Mouse (Mus musculus): Measurements from ENCODE around the gene Kif23. TPM values are rescaled to one million over a fixed set of nuclear protein-coding genes. Genes with fewer than 3 reads are reported as not detected.

Gene Kif23
- total RNA-seq, 2 experiments from 2014 or later: 21.5 to 38.3 TPM

DNA sequence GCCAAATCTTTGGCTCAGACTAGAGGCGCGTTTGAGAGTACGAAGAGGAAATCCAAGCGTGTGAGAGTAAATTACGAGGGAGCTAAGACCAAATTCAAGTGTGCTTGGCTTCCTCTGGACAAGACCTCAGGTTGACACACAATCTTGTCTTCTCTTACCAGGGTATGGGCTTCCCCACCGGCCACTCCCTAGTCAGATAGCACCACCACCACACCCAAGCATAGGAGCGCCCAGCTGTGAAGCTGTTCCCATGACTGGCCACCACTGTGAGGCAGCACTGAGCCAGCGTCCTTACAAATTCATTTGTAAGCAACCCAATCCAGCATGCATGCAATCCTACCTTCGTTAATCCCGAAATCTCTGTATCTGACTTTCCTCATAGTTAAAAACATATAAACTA, 39.7 kb downstream of the Kif23 start:
- DNase-seq: peak; percentile 57

DNA sequence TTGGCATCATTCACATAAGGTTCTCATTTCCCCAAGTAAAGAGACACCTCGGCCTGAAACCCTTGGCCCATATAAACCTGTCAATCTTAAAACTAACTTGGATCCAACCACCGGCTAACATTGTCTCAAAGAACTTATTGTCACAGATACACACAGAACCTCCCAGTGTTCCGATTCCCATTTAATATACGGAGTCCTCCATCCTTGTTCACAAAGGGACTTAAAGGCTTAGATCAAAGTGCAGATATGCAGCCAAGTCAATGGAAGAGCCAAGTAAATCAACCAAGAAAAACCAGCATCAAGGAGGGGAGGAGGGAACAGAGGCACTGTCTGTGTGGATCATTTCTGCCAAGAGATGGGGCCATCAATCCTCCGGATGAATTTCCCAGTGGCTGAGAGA, 41.0 kb downstream of the Kif23 start:
- no peak for DNase-seq

DNA sequence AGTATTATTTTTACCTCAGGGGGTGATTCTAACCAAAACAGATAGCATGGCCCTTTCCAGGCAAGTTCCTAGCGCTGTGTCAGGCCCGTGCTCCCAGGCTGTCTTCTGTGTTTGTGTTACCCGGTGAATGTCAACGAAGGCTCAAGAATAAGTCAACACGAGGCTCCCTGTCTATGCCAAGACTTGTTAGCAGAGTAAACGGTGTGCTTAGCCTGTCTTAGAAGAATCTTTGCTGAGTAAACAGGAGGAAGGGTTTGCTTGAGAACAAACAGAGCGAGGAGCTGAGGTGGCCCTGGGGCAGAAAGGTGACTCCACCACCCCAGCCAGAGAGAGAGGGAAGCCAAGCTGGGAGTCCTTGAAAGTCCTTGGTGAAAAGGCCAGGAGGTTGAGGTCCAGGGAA, 42.4 kb downstream of the Kif23 start:
- DNase-seq: no peak

DNA sequence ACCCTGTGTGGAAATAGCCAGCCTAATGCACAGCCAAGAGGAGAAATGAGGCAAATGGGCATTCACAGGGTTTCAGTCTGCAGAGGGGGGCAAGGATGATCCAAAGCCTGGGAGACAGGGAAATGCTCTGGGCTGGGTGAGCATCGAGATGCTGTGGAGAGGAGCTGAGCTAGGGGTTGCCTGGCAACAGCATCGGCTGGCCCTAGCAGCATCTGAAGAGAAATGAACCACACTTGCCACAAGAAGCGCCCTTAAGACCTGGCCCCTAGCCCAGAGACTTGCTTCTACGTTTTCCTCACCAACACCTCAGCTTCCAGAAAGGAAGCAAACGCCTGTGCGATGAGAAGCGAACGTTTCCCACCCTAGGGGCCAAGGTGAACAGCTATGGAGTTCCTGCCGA, 44.1 kb downstream of the Kif23 start:
- no peak for DNase-seq

DNA sequence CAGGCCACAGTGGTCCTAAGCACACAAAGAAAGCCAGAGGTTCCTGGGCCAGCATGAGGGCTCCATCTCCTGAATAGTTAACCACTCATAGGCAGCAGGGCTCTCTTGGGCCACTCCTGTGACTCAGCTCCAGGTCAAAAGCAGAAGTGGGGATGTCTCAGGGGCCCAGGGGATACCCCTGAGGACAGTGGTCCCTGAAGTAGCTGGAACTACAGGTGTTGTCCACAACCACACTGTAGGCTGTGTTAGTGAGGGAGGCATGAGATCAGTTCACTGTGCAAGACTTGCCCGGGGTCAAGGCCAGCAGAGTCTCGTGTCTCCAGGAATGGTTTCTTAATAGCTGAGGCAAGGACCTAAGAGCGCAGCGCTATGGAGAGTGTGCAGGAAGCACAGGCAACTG, 45.0 kb downstream of the Kif23 start:
- no peak for DNase-seq

DNA sequence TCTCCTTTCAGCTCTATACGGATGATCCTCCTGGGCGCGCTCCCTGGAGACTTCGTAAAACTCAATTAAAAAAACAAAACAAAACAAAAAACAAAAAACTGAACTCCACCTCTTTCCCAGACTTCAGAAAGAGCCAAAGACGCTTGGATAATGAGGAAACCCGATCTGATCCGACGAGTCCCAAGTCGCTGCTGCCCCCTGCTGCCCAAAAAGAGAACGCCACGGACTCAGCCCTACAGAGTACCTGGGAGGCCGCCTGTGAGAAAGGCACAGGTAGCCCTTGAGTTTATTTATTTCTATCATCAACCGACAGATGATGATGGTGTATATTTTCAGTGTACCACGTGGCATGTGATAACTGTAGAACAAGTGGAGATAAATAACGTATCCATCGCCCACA, 46.8 kb downstream of the Kif23 start:
- DNase-seq: peak; percentile 90

DNA sequence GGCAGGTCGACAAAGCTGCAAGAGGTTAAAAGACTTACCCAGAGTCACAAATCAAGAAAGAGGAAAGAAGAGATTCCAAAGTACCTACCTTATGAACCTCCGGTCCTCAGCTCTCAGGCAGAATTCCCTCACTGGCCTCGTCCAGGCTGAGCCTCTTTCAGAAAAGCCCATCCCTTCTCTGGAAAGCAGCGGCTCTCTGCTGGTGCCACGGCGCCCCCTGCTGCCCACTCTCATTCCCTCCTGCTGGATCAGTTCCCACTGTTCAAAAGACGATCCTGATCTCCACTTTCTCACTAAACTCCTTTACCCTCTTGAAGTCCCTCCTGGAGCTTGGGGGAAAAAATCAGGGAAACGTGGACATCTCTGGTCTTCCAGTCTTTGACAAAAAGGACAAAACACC, 48.2 kb downstream of the Kif23 start:
- DNase-seq: peak; percentile 93

DNA sequence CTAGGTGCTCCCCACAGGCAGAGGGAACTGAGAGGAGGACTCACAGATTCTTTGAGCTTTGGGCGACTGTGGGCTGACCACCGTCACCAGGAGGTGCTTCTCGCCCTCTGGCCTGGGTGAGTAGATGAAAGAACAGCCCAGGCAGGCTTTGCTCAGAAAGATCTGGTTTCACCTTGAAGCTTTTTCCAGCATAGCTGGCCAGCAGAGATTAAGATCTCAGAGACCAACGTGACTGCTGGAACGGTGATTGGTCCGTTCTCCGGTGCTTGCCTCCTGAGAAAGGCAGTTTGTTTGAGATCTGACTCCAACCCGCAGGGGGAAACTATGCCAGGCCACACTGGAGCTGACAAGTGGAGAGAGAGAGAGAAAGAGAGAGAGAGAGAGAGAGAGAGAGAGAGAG, 51.6 kb downstream of the Kif23 start:
- peak; percentile 32 for DNase-seq

DNA sequence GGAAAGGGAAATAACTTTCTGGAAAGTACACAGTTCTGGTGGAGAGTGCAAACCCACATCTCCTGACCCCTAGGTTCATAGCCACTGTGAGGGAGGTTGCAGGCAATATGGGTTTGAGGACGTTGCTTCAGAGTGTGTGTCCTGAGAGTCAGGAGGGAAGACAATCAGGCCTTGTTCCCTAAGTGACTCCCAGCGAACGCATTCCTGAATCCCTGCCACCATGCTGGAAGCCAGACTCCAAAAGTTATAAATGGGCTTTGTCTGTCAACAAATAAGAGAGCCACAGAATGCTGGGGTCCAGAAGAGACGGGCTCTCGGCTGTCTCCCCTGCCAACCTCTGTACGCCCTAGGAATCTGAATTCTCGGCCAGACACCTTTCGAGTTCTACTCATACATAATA, 56.7 kb downstream of the Kif23 start:
- DNase-seq: no peak

DNA sequence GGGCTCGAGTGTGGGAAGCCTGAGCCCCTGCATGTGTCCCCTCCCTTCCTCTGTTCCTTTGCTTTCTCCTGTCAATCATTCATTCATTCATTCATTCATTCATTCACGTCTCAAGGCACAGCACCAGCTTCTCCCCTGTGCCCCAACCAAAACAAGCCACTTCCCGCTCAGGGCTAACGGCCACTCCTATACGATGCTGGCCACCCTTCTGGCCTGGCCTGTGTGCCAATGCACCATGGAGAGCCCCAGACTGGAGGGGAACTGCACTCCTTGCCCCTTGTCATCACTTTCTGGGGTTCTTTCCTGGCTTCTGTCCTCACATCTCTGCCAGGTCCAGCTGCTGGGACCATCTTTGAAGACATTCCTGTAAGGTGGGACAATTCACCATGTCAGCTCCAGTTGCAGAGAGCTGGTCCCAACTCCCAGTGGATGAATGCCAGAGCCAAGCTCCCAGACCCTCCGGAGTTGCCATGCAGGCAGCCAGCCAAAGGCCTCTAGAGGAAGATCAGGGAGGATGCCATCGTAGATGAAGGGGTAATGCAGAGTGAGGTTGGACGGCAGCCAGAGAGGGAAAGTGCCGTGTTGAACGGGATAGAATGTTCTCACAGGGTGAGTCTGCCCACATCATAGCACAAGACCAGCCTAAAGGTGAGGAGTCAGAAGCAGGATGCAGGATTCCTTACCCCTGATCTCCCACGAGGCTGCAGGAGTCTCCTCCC, 58.8 kb downstream of the Kif23 start:
- no peak for DNase-seq

DNA sequence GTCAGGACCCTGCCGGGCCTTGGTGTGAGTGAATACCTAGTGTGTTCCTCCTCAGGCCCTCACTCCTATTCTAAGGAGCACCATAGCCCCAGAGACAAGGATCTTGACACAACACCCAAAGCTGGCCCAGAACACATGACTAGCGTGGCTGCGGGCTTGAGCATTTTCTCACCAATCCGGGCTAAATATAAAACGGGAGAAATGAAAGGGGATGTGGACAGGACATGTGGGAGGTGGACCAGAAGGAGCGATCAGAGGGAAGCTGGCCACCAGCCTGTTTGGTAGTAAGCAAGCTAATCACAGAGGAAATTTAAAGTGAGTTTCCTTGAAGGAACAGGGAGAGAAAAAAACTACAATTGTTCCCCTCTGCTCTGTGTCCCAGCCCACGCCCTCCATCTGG, 60.6 kb downstream of the Kif23 start:
- no peak for DNase-seq

DNA sequence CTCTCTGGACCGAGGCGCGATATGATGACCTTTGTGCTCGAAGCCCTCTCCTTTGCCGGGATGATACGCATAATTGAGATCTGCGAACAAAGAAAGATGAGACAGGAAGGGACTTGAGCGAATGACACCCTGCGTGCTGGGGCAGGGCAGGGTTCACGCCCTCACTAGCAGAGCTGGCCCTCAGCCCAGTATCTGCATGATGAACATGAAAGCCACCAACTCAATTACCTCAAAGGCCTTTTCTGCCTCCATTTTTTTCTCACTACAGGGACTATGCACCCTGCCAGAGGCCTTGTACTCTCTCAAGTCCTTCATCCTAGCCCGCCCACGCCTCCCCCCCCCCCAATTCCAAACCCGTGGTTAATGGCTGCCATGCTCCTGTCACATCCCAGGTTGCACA, 61.6 kb downstream of the Kif23 start:
- DNase-seq: no peak

DNA sequence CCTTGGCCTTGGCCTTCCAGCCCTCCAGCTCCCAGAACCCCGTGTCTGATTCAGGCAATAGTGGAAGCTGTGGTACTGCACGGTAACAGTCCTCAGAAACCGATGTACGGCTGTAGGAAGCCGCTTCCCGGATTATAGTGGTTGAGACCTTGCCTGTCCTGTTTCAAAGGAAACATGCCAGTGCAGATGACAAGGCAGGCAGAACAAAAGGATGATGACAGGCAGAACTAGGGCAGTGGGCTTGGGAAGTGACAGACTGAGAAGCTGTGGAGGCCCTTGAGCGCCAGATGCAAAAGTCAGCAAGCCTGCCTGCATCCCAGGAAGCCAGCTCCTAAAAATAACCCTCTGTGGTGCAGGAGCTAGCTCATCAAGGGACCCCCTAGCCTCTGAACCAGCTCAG, 62.2 kb downstream of the Kif23 start:
- DNase-seq: no peak

DNA sequence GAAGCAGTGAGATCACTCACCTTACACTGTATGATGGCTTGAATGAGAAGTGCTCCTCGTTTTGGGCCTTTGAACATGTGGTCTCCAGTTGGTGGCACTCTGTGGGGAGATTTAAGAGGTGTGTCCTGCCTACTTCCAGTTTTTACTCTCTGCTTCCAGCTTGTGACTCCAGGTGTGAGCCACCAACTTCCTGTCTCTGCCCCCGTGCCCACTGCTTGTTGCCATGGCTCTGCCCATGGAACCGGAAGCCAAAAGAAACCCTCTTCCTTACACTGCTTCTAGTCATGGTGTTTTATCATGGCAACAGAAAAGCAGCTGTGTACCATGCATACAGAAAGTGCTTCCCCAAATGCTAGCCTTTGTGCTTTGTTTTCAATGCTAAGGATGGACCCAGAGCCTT, 64.4 kb downstream of the Kif23 start:
- no peak for DNase-seq

DNA sequence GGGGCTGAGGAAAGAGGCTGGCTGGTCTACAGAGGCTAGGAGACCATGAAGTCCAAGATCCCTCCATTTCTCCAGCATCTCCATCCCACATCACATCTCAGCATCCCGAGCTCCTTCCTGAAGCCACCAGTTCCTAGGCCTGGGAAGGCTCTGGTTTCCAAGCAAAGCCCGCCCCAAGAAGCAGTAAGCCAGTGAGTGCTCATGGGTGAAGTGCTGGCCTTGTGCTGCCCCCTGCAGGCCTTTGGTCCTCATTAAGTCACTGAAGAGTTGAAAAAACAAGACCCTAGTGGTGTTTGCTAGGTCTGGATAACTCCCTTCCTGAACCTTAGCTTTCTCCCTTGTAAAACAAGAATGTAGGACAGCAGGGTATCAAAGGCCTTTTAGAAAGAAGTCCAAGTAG, 67.7 kb downstream of the Kif23 start:
- peak; percentile 76 for DNase-seq

DNA sequence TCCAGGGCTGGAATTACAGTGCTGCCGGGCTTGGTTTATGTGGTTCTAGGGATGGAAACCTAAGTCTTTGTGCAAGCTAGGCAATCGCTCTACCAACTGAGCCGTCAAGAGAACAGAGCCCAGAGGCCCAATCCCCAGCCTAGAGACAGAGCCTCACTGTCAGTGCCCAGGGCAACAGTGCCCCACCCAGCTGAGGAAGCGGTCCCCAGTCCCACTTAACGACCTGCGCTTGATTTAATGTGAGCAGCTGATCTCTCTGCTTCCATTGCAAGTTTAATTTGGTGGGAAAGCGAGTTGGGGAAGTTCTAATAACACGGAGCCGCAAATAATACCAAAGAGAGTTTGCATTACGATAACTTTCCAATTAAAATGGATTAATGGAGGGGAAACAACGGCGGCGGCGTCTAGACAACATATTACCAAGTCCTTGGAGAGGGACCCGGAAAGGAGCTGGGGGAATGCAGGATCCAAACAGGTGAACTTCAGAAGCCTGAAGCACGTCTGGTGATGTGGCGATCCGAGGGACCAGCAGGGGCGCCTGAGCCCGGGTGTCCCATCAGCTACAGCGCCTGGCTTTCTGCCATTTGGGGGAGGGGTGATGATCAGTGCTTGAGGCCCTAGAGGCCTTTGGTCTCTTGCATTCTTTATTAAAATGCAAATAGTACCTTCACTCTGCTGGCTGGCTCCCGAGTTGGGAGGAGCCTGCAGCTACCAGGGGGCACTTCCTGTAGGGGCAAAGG, 69.0 kb downstream of the Kif23 start:
- peak; percentile 23 for DNase-seq

DNA sequence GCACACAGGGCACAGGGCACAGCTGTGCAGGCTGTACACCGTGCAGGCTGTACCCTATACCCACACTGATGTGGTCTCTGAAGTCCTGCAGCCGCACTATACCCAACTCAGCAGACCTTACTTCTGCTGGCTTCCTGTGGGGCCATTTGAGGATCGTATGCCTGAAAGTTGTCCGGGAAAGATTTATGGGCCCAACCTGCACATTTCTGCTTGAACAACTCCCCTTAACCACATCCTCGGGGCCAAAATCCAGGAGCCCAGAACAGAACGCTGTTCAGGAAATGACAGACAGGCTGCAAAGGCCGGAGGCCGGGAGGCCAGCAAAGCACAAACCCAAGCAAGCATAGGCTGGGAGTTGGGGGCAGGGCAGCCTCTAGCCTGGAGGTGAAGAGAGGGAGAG, 73.2 kb downstream of the Kif23 start:
- DNase-seq: no peak

DNA sequence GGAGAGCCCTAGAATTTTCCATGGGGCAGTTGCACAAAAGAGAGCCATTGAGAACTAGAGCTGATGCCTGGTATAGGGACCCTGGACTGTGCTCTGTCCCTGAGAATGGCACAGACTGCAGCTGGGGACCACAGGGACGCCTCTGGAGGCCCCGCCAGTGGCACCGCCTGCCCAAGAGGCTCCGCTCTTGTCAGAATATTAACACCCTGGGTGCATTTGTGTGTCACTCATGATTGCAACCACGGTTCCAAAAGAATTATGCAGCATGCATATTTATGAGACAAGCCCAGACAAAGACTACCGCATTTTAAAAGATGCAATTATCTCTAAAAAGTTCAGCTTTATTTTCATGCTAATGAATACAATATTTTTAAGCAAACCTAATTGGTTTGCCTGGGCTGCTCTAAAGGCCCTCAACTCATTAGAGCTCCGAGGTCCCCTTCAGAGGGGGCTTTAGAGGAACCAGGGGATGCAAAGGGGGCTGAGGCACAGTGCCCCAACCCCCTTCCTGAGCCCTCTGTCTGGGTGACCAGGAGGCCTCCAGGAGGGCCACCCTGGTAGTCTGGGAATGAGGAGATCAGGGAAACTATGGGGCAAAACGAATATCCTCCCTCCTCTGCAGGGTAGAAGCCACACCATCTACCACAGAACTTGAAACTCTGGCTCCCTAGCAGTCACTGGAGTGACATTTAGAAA, 74.2 kb downstream of the Kif23 start:
- no peak for DNase-seq

DNA sequence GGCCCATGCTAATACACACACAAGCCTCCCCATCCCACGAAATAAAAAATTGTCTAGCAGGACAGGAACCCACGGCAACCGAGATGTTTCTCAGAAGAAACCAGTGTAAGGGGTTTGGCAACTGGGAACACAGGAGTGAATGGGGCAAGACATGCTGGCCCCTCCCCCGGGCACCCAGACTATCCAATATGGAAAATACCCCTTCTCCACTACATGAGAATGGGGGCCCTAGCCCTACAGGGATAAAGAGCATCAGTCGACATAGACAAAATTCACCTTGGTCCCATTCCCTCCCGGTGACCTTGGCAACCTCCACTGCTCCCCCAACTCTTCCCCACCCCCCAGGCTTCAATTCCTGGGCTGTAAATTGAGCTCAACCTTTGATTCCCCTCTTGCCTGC, 74.7 kb downstream of the Kif23 start:
- no peak for DNase-seq

DNA sequence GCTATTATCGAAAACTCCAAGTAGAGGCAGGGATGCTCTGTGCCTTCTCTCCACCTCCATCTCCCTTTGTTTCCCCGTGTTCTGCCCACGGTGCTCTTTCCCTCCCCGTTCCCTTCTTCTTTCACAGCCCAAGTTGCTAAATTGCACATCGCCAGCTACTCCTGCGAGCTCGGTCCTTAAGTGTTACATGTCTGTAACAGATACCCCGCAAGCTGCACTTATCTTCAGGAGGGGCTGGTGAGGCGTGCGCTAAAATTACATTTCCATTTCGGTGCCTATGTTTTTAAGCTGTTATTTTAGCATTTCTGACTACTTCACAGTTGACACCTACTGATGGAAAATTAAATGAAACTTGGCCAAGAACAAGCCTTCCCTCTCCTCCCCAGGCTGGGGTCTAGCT, 78.9 kb downstream of the Kif23 start:
- DNase-seq: no peak
